Mouse (Mus musculus): ENCODE results near the gene Cyb5d1. TPM values are rescaled to one million over a fixed set of nuclear protein-coding genes. Genes with fewer than 3 reads are reported as not detected.

Gene Cyb5d1
- polyA plus RNA-seq, 2 experiments, result 22.3 to 32.7 TPM

DNA sequence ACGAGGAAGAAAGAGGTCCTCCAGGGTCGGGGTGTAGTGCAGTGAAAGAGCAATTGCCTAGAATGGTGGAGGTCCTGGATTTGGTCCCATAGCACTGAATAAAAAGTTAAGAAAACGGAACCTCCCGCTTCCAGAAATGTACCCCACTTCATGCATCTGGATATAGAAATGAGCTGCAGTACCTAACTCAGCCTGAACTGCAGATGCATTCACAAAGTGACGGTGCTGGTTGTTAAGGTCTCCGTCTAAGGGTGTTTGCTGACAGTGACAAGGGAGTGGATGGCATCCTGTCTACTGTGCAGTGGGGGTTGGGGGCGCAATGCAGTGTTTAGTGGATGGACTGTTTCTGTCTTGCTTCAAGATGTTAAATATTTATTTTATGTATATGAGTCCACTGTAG lies 8.7 kb downstream of the Cyb5d1 start:
- Histone ChIP-seq H3K9me3 (ENCODE audit: control insufficient read depth, low read length) (no peaks in the 10 kb centered on the region), H3K27ac (replicated peaks; ENCODE audit: low read depth, low read length) (no peak overlapping the region), H3K4me2 (replicated peaks; ENCODE audit: low read depth, low read length, severe bottlenecking) (no peak overlapping the region), H3K4me3 (replicated peaks; ENCODE audit: low read length) (no peak overlapping the region), H3K36me3 (ENCODE audit: control insufficient read depth, insufficient read depth, low read length) (no peaks in the 10 kb centered on the region), H3K9ac (ENCODE audit: low read depth, low read length, severe bottlenecking) (no peak overlapping the region), H3K4me1 (ENCODE audit: control insufficient read depth, insufficient read depth, low read length) (peaks cover 3% of the 10 kb centered on the region; the same call in 1 of the 2 replicates), H3K27me3 (ENCODE audit: control insufficient read depth, insufficient read depth, low read length) (no peaks in the 10 kb centered on the region)
- DNase-seq (ENCODE audit: low spot score), result no peak
- TF ChIP-seq POLR2A (IDR thresholded peaks at IDR 0.05; ENCODE audit: borderline replicate concordance, extremely low read depth, insufficient read depth, insufficient read length), result no peak
- no peak for ATAC-seq (ENCODE audit: low FRiP score, low read depth)
- WGBS, result 75% methylated on average over 7 of the region's 7 CpGs

- 0 out of 2 replicates have a peak, but pooled peaks cover 2% of the 10 kb centered on the region for H3K36me3 ChIP-seq (ENCODE audit: control insufficient read depth, insufficient read depth, low read length)
- TF ChIP-seq POLR2A (IDR thresholded peaks at IDR 0.05; ENCODE audit: borderline replicate concordance, extremely low read depth, insufficient read depth, insufficient read length), result no peak
- H3K4me3 ChIP-seq (replicated peaks; ENCODE audit: low read length), result no peak overlapping the region
- no peaks in the 10 kb centered on the region for H3K27me3 ChIP-seq (ENCODE audit: control insufficient read depth, insufficient read depth, low read length)
- H3K4me1 ChIP-seq (ENCODE audit: control insufficient read depth, insufficient read depth, low read length), result peaks cover under 1% of the 10 kb centered on the region; the same call in 1 of the 2 replicates
- DNase-seq (ENCODE audit: low spot score) (no peak), ATAC-seq (ENCODE audit: low FRiP score, low read depth) (no peak)
- 70% methylated on average over 6 of the region's 6 CpGs for WGBS
- no peak overlapping the region for H3K4me2 ChIP-seq (replicated peaks; ENCODE audit: low read depth, low read length, severe bottlenecking)
- no peaks in the 10 kb centered on the region for H3K9me3 ChIP-seq (ENCODE audit: control insufficient read depth, low read length)
- H3K27ac ChIP-seq (replicated peaks; ENCODE audit: low read depth, low read length), result no peak overlapping the region
- H3K9ac ChIP-seq (ENCODE audit: low read depth, low read length, severe bottlenecking), result no peak overlapping the region
Measured at GRCm38 (mm10) chr11:69384979-69385378, 10.5 kb downstream of the Cyb5d1 start.

- Histone ChIP-seq H3K4me3 (replicated peaks; ENCODE audit: low read length) (no peak overlapping the region), H3K4me1 (ENCODE audit: control insufficient read depth, insufficient read depth, low read length) (no peaks in the 10 kb centered on the region; the same call in 1 of the 2 replicates), H3K27ac (replicated peaks; ENCODE audit: low read depth, low read length) (no peak overlapping the region), H3K27me3 (ENCODE audit: control insufficient read depth, insufficient read depth, low read length) (no peaks in the 10 kb centered on the region), H3K36me3 (ENCODE audit: control insufficient read depth, insufficient read depth, low read length) (peaks cover 10% of the 10 kb centered on the region; the same call in 1 of the 2 replicates), H3K4me2 (replicated peaks; ENCODE audit: low read depth, low read length, severe bottlenecking) (no peak overlapping the region), H3K9me3 (ENCODE audit: control insufficient read depth, low read length) (no peaks in the 10 kb centered on the region), H3K9ac (ENCODE audit: low read depth, low read length, severe bottlenecking) (no peak overlapping the region)
- TF ChIP-seq POLR2A (IDR thresholded peaks at IDR 0.05; ENCODE audit: borderline replicate concordance, extremely low read depth, insufficient read depth, insufficient read length), result no peak
- ATAC-seq (ENCODE audit: low FRiP score, low read depth) (peak; percentile 34; the same call in 1 of the 2 replicates), DNase-seq (ENCODE audit: low spot score) (peak; percentile 11)
- 67% methylated on average over 10 of the region's 10 CpGs for WGBS
Measured at GRCm38 (mm10) chr11:69382478-69383105, 12.8 kb downstream of the Cyb5d1 start.

- WGBS, result 77% methylated on average over 6 of the region's 6 CpGs
- Histone ChIP-seq H3K4me1 (ENCODE audit: control insufficient read depth, insufficient read depth, low read length) (no peaks in the 10 kb centered on the region; the same call in 1 of the 2 replicates), H3K27me3 (ENCODE audit: control insufficient read depth, insufficient read depth, low read length) (no peaks in the 10 kb centered on the region), H3K9ac (ENCODE audit: low read depth, low read length, severe bottlenecking) (no peak overlapping the region), H3K4me2 (replicated peaks; ENCODE audit: low read depth, low read length, severe bottlenecking) (no peak overlapping the region), H3K9me3 (ENCODE audit: control insufficient read depth, low read length) (no peaks in the 10 kb centered on the region), H3K4me3 (replicated peaks; ENCODE audit: low read length) (no peak overlapping the region), H3K27ac (replicated peaks; ENCODE audit: low read depth, low read length) (no peak overlapping the region), H3K36me3 (ENCODE audit: control insufficient read depth, insufficient read depth, low read length) (peaks cover 16% of the 10 kb centered on the region; the same call in 1 of the 2 replicates)
- ATAC-seq (ENCODE audit: low FRiP score, low read depth), result no peak
- no peak for DNase-seq (ENCODE audit: low spot score)
- no peak for TF ChIP-seq POLR2A (IDR thresholded peaks at IDR 0.05; ENCODE audit: borderline replicate concordance, extremely low read depth, insufficient read depth, insufficient read length)
Measured at GRCm38 (mm10) chr11:69381356-69381755, 14.1 kb downstream of the Cyb5d1 start.

DNA sequence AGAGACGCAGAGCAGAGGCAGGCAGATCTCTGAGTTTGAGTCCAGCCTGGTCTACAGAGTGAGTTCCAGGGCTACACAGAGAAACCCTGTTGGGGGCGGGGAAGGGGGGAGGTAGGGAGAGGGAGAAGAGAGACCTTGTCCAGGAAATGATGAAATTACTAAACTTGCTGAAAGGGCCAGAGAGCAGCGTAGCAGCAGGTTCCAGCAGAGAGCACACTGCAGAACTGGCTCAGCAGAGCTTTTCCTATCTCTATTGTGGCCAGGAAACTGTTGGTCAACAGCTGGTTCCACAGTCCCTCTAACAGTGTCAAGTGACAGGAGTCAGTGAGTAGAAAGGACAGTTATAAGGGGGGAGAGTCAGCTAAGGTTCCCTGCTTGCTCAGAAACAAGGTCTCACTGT lies 15.8 kb downstream of the Cyb5d1 start:
- 78% methylated on average over 3 of the region's 3 CpGs for WGBS

More for the DNA sequence above, 15.8 kb downstream of the Cyb5d1 start:
- DNase-seq (ENCODE audit: low spot score) (no peak), ATAC-seq (ENCODE audit: low FRiP score, low read depth) (no peak)
- Histone ChIP-seq H3K27ac (replicated peaks; ENCODE audit: low read depth, low read length) (no peak overlapping the region), H3K4me2 (replicated peaks; ENCODE audit: low read depth, low read length, severe bottlenecking) (no peak overlapping the region), H3K36me3 (ENCODE audit: control insufficient read depth, insufficient read depth, low read length) (peaks cover 21% of the 10 kb centered on the region; the same call in 1 of the 2 replicates), H3K4me3 (replicated peaks; ENCODE audit: low read length) (no peak overlapping the region), H3K27me3 (ENCODE audit: control insufficient read depth, insufficient read depth, low read length) (no peaks in the 10 kb centered on the region), H3K4me1 (ENCODE audit: control insufficient read depth, insufficient read depth, low read length) (no peaks in the 10 kb centered on the region; the same call in 1 of the 2 replicates), H3K9ac (ENCODE audit: low read depth, low read length, severe bottlenecking) (no peak overlapping the region), H3K9me3 (ENCODE audit: control insufficient read depth, low read length) (no peaks in the 10 kb centered on the region)
- no peak for TF ChIP-seq POLR2A (IDR thresholded peaks at IDR 0.05; ENCODE audit: borderline replicate concordance, extremely low read depth, insufficient read depth, insufficient read length)
